Mouse (Mus musculus) intestine, embryonic 15.5 days (tissue): ENCODE data around the gene Ypel5. TPM values are rescaled to one million over a fixed set of nuclear protein-coding genes. Genes with fewer than 3 reads are reported as not detected.

Source experiments
- ATAC-seq: fragments of 200-750 bp; cut with Nextera tagmentation; 2 replicates; pipeline ENCODE4 v1.8.0; 2017; ENCODE audit warnings: moderate TSS enrichment, moderate library complexity
- H3K27ac ChIP-seq: fragments of 300-500 bp; sonication (generic); 2 replicates; pipeline ENCODE4 v1.5.1; 2015; ENCODE audit warnings: mild to moderate bottlenecking, inconsistent platforms
- H3K27me3 ChIP-seq: fragments of 300-500 bp; sonication (generic); replicated peaks from 2 replicates; pipeline ENCODE4 v1.6.1; 2015; ENCODE audit warnings: inconsistent platforms
- H3K36me3 ChIP-seq: fragments of 300-500 bp; sonication (generic); 2 replicates; pipeline ENCODE4 v1.6.1; 2015; ENCODE audit warnings: inconsistent platforms
- H3K4me1 ChIP-seq: fragments of 300-500 bp; sonication (generic); replicated peaks from 2 replicates; pipeline ENCODE4 v1.6.1; 2015; ENCODE audit warnings: inconsistent platforms
- H3K4me2 ChIP-seq: fragments of 300-500 bp; sonication (generic); replicated peaks from 2 replicates; pipeline ENCODE4 v1.6.1; 2015; ENCODE audit warnings: mild to moderate bottlenecking, inconsistent platforms
- H3K4me3 ChIP-seq: fragments of 300-500 bp; sonication (generic); replicated peaks from 2 replicates; pipeline ENCODE4 v1.5.1; 2015; ENCODE audit warnings: inconsistent platforms
- H3K9ac ChIP-seq: fragments of 300-500 bp; sonication (generic); 2 replicates; pipeline ENCODE4 v1.6.1; 2015; ENCODE audit warnings: inconsistent platforms
- H3K9me3 ChIP-seq: fragments of 300-500 bp; sonication (generic); 2 replicates; pipeline ENCODE4 v1.6.1; 2016; ENCODE audit warnings: inconsistent platforms
- WGBS: fragments of 180-500 bp; shearing (Covaris S2); methylation state at CpG from one replicate; pipeline ENCODE4 v1.1.7; 2015; 5-methylcytosine and 5-hydroxymethylcytosine counted together
- polyA plus RNA-seq: library from polyadenylated mRNA; unstranded; fragments of >200 nt; fragmentation: Nextera tagmentation; extraction: Ambion mirVana; gene quantifications from 2 replicates; pipeline ENCODE4 v1.2.1, GENCODE M21; 2015

Gene Ypel5
- polyA plus RNA-seq = 35.5 and 38.9 TPM in 2 replicates

DNA sequence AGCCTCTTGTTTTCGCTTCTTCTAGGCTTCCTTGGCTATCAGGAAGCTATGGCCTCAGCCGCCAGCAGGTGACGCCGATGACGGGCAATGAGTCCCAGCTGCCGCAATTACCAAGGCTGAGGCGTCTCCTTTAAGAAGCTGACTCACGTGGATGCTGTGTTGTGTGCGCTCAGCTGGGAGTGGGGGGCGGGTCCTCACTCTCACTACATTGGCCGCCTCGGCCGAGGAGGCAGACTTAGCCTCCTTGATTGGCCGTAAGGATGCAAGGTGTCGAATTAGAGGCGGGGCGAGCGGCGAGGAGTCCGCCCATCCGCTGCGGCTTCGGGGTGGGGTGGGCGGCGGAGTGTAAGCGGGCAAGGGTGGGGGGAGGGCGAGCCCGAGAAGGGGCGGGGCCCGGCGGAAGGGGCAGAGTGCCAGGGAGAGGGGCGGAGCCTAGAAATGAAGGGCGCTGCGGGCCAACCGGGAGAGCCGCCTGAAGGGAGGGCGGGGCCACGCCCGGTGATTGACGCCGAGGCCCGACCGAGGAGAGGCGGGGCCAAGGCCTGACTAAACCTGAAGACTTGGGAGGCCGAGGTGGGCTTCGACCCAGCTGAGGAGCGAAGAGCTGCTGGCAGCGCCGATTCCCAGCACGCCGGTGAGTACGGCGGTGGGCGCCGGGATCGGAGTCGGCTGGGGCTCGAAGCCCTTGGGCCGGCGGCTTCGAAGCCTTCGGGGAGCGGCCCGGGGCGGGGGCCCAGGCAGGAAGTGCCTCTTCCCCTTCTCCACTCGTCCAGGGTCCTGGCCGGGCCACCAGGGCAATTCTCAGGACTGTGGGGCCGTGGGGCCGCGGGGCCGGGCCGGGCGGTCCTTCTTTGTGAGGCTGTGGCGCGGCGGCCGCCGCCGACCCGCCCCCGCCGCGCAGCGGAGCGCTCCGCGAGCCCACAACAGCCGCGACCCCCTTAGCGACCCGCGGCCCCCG, at the start of gene Ypel5:
Ypel5 (plus strand) TSS at position 296 of the 958 bp plus-strand sequence.
- H3K27me3 ChIP-seq = no peaks in the 10 kb centered on the region
- H3K9ac ChIP-seq = peak within 1 kb of the TSS; percentile 97
- no peaks in the 10 kb centered on the region for H3K36me3 ChIP-seq
- no peaks in the 10 kb centered on the region for H3K9me3 ChIP-seq
- peak; percentile 98 for ATAC-seq
- H3K4me3 ChIP-seq = peak within 1 kb of the TSS; percentile 93
- peak within 1 kb of the TSS; percentile 78 for H3K4me2 ChIP-seq
- H3K4me1 ChIP-seq = peaks cover 6% of the 10 kb centered on the region
- H3K27ac ChIP-seq = peak within 1 kb of the TSS; percentile 97
- WGBS = under 1% methylated on average over 80 of the region's 93 CpGs

DNA sequence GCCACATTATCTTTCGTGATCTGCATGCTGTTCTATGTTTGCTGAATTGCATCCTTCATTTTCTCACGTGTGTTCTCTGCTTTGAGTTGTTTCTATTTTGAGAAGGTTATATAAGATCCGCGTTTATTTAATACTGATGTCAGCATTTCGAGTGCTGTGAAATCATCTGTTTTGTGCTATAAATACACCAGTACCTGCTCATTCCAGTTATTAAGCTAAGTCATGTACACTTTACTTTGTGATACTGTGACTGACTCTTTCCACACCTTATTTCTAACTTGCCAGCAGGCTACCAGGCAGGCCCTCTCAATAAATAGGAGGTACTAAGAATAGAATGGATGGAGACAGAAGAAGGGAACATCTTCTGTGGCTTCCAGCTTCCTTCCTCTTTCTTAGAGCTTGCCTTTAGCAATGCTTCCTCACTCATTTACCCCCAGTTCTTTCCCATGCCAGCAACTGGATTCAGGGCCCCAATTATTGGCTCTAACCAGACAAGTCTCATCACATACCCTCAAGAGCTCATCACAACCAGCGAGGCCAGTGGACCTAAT, 48.3 kb upstream of the Ypel5 start:
- ATAC-seq = no peak
- 67% methylated on average over 6 of the region's 6 CpGs for WGBS

DNA sequence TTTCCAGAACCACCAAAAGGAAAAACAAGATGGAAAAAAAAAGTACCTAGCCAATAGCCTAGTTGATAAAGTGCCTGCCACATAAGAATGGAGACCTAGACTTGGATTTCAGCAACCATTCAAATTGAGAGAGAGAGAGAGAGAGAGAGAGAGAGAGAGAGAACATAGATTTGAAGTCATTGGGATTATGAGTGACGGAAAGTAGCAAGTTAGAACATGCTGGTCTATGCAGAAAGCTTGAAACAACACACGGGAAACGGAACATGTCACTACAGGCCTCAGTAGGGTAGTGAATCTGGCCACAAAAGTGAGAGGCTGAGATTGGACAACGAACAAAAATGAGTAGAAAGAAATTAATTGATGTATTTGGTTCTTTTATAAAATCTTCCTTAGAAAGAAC, 43.0 kb upstream of the Ypel5 start:
- no peaks in the 10 kb centered on the region for H3K27me3 ChIP-seq
- H3K27ac ChIP-seq = no peak overlapping the region
- no peaks in the 10 kb centered on the region for H3K9me3 ChIP-seq
- no peaks in the 10 kb centered on the region; the same call in 1 of the 2 replicates for H3K4me1 ChIP-seq
- WGBS = 90% methylated on average over 4 of the region's 4 CpGs
- no peak overlapping the region for H3K4me2 ChIP-seq
- H3K9ac ChIP-seq = no peak overlapping the region
- H3K4me3 ChIP-seq = no peak overlapping the region
- no peak for ATAC-seq
- H3K36me3 ChIP-seq = no peaks in the 10 kb centered on the region

More for the DNA sequence above, 48.3 kb upstream of the Ypel5 start:
- Histone ChIP-seq H3K36me3 (no peaks in the 10 kb centered on the region), H3K4me1 (no peaks in the 10 kb centered on the region), H3K4me2 (no peak overlapping the region), H3K27ac (no peak overlapping the region), H3K9ac (no peak overlapping the region), H3K4me3 (no peak overlapping the region), H3K27me3 (no peaks in the 10 kb centered on the region), H3K9me3 (no peaks in the 10 kb centered on the region)

DNA sequence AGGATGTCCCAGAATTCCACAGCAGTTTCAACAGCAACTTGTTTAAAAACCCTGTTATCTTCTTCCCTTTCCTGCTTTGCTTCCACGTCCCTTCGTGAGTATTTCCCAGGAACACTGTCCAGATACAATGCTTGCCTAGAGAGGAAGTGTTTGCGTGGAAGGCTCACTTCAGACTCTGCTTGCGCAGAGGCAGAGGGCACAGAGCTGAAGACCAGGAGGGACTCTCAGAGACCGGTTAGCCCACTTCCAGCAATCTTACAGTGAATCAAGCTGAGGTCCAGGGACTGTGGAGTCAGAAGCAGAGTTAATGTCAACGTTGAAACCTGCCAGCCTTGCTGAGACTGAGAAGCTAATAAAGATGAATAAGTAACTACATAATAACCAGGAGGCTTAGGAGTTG, 41.6 kb upstream of the Ypel5 start:
- H3K27me3 ChIP-seq = no peaks in the 10 kb centered on the region
- no peak overlapping the region for H3K27ac ChIP-seq
- H3K9ac ChIP-seq = no peak overlapping the region
- WGBS = 20% methylated on average over 6 of the region's 6 CpGs
- no peak overlapping the region for H3K4me3 ChIP-seq
- ATAC-seq = peak; percentile 40; the same call in 1 of the 2 replicates
- H3K4me1 ChIP-seq = no peaks in the 10 kb centered on the region; the same call in 1 of the 2 replicates
- no peak overlapping the region for H3K4me2 ChIP-seq
- no peaks in the 10 kb centered on the region for H3K36me3 ChIP-seq
- H3K9me3 ChIP-seq = no peaks in the 10 kb centered on the region

DNA sequence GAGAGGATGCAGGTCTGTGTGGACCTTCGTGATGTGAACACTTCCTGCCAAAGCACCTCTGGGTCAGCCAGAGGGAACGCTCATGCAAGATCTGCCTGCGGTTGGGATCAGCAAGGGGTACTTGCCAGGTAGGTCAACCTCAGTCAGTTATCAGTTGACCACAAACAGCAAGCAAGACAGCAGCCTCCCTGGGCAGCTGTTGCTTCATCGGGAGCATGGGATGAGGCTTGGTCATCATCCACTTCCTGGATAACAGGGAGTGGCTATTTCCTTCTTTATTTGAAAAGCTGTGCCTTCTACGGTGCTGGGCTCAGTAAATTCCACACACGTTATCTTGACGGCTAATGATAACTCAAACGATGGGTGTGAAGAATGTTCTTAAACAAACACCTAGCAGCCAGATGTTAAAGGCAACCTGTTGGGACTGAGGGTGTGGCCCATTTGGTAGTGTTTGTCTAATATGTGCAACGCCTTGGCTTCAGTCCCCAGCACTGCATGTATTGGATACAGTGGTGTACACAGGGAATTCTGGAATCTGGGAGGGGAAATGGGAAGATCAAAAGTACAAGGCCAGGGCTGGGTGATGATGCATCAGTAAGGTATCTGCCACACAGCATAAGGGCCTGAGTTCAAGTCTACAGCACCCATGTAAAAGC, 40.7 kb upstream of the Ypel5 start:
- peak; percentile 71 for ATAC-seq
- WGBS = 31% methylated on average over 9 of the region's 9 CpGs
- no peaks in the 10 kb centered on the region for H3K27me3 ChIP-seq
- H3K4me2 ChIP-seq = no peak overlapping the region
- no peak overlapping the region for H3K4me3 ChIP-seq
- no peaks in the 10 kb centered on the region for H3K9me3 ChIP-seq
- H3K9ac ChIP-seq = no peak overlapping the region
- H3K4me1 ChIP-seq = no peaks in the 10 kb centered on the region; the same call in 1 of the 2 replicates
- no peaks in the 10 kb centered on the region for H3K36me3 ChIP-seq
- H3K27ac ChIP-seq = no peak overlapping the region

DNA sequence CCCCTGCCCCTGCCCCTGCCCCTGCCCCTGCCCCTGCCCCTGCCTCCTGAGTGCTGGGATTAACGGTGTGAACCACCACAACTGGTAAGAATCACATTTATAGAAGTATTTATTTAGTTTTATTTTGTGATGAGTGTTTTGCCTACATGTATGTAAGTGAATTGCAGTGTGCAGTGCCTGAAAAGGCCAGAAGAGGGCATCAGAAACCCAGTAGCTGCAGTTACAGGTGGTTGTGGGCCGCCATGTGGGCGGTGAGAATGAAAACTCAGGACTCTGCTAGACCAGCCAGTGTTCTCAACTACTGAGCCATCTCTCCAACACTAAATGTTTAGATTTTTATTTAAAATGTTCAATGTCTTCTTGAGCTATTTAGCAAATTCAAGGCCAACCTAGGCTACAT, 39.7 kb upstream of the Ypel5 start:
- no peak for ATAC-seq
- Histone ChIP-seq H3K36me3 (no peaks in the 10 kb centered on the region), H3K4me2 (no peak overlapping the region), H3K4me3 (no peak overlapping the region), H3K9ac (no peak overlapping the region), H3K9me3 (no peaks in the 10 kb centered on the region), H3K27me3 (no peaks in the 10 kb centered on the region), H3K27ac (no peak overlapping the region), H3K4me1 (no peaks in the 10 kb centered on the region; the same call in 1 of the 2 replicates)
- WGBS = 93% methylated on average over 3 of the region's 3 CpGs

DNA sequence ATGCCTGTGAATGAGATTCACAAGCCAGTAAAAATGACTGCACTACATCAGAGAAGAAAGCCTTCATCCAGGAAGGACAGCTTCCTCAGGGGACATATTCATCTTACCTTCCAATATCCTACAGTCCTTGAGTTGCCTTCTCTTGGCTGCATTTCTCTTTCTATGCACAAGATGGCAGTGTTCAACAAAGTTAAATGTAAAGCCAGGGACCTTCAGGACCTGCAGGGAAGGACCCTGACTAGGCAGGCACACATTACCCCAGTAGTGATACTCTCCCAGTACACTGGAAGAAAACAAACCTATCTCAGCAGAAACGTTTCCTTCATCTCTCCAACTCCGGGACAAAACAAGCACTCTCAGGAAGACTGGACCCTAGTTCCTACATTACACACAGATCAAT, 38.4 kb upstream of the Ypel5 start:
- Histone ChIP-seq H3K4me2 (no peak overlapping the region), H3K4me1 (no peaks in the 10 kb centered on the region; the same call in 1 of the 2 replicates), H3K9me3 (no peaks in the 10 kb centered on the region), H3K27ac (no peak overlapping the region), H3K9ac (no peak overlapping the region), H3K4me3 (no peak overlapping the region), H3K36me3 (no peaks in the 10 kb centered on the region), H3K27me3 (no peaks in the 10 kb centered on the region)
- peak; percentile 35; the same call in 1 of the 2 replicates for ATAC-seq
- WGBS = 30% methylated on average over 2 of the region's 2 CpGs

DNA sequence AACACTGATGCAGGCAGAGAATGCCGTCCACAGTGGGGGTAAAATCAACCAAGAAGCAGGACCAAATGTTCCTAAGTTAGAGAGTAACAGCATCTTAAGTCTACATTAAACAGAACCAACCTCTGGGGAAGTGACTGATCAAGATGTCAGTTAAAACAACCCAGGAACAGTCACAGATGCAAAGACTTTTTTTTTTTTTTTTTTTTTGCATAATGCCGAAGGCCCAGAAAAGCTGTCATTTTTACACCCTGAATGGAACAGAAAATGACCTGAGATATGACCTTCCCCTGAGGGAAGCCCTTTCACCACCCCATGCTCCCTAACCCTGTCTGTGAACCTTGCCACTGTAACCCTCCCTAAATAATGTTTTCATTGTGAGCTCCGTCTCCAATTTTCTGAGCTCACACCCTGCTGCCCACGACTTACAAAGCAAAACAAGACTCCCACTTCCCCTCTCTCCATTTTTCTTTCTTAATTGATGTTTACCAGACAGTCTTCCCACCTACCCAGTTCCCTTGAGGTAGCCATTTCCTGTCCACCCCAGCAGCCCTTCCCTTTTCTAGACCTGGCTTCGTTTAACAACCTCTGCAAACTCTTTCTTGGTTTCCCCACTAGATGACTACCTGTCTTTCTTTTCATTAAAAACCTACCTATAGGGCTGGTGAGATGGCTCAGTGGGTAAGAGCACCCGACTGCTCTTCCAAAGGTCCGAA, 26.2 kb upstream of the Ypel5 start:
- ATAC-seq = no peak
- Histone ChIP-seq H3K9me3 (no peaks in the 10 kb centered on the region), H3K27ac (no peak overlapping the region), H3K4me1 (no peaks in the 10 kb centered on the region), H3K4me3 (no peak overlapping the region), H3K36me3 (no peaks in the 10 kb centered on the region), H3K9ac (no peak overlapping the region), H3K27me3 (no peaks in the 10 kb centered on the region), H3K4me2 (no peak overlapping the region)
- WGBS = 50% methylated on average over 7 of the region's 7 CpGs

DNA sequence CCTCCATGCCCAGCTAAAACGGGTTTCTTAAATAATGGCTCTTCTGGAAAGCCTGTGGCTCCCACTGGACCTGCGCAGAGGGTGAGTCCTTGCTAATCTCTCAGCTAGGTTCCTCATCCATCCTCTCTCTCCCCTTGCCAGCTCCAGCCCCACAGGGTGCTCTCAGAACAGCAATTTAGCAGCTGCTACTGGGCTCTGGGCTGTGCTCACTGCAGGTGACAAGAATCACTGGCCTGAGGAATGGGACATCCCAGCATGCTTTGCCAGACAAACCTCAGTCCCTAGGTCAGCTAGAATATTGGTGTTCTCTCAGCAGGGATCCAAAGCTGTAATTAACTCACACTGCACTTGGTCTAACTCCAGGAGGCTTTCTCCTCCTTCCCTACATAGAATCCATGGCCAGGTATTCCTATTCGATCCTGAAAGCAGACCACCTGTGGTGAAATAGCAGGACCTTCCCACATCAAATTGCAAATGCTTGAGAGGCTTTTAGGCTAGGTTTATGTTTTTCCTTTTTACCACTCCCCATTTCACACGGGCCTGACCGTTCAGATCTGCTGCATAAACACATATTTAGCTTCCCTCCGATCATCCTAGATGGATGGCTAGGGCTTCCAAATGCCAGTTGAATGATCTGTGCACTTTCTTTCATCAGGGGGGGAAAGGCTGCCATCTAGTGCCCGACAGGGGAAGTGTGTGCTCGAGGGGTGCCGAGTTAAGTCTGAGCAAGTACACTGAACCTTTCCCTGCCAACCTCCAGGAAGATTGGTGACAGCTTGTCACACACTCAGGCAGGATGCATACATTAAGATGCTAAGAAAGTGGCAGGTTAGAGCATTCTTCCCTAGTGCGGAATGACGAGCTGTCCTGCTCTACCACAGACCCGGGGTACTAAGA, 22.6 kb upstream of the Ypel5 start:
- no peaks in the 10 kb centered on the region for H3K36me3 ChIP-seq
- H3K9me3 ChIP-seq = no peaks in the 10 kb centered on the region
- H3K27me3 ChIP-seq = no peaks in the 10 kb centered on the region
- no peak overlapping the region for H3K4me3 ChIP-seq
- H3K4me1 ChIP-seq = no peaks in the 10 kb centered on the region
- no peak overlapping the region for H3K27ac ChIP-seq
- no peak overlapping the region for H3K4me2 ChIP-seq
- H3K9ac ChIP-seq = no peak overlapping the region
- ATAC-seq = no peak
- 21% methylated on average over 12 of the region's 12 CpGs for WGBS

DNA sequence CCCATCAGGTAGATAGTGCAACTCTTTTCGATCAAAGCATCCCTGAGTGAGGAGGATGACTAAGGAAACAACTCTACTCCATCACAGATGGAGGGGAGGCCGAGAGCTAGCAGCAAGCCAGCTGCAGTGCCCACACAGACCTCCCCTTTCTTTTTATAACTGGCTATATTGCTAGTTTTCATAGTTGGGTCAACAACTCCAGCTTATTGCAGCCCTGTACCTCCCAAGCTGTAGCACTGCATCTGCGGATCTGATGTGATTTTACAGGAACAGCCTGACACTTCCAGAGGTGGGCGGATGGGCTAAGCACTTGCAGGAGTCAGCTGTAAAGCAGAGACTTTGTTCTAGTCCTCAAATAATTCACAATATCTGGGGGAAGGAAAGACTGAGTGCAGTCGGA, 18.7 kb upstream of the Ypel5 start:
- no peaks in the 10 kb centered on the region for H3K36me3 ChIP-seq
- ATAC-seq = no peak
- H3K27me3 ChIP-seq = no peaks in the 10 kb centered on the region
- no peak overlapping the region for H3K4me3 ChIP-seq
- H3K27ac ChIP-seq = no peak overlapping the region
- H3K4me2 ChIP-seq = no peak overlapping the region
- no peaks in the 10 kb centered on the region for H3K4me1 ChIP-seq
- H3K9me3 ChIP-seq = no peaks in the 10 kb centered on the region
- H3K9ac ChIP-seq = no peak overlapping the region
- 77% methylated on average over 5 of the region's 5 CpGs for WGBS

DNA sequence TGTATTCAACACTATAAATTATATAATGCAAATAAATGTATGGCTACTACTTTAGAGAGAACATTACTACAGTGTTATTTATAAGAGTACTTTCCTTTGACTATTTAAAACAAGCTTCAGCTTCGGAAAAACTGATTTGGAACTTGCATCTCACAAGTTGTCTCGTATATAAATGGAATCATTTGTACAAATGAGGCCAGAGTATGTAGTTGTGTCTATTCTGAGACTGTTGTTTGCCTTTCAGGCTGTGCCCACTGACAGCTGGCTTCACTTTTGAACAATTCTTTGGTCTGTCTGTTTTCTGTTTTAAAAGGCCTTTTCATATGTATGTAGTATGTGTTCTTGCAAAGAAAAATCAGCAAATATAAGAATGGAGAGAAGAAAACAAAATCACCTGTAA, 16.5 kb upstream of the Ypel5 start:
- no peaks in the 10 kb centered on the region for H3K4me1 ChIP-seq
- no peaks in the 10 kb centered on the region for H3K36me3 ChIP-seq
- no peak overlapping the region for H3K4me3 ChIP-seq
- no peak overlapping the region for H3K27ac ChIP-seq
- H3K27me3 ChIP-seq = no peaks in the 10 kb centered on the region
- 61% methylated on average over 2 of the region's 2 CpGs for WGBS
- H3K9me3 ChIP-seq = no peaks in the 10 kb centered on the region
- H3K4me2 ChIP-seq = no peak overlapping the region
- no peak for ATAC-seq
- no peak overlapping the region for H3K9ac ChIP-seq
